Mouse (Mus musculus): ENCODE data around the gene Serpina11. TPM values are rescaled to one million over a fixed set of nuclear protein-coding genes. Genes with fewer than 3 reads are reported as not detected.

The Serpina11 gene
- polyA plus RNA-seq (2012): not detected in 2 replicates

DNA sequence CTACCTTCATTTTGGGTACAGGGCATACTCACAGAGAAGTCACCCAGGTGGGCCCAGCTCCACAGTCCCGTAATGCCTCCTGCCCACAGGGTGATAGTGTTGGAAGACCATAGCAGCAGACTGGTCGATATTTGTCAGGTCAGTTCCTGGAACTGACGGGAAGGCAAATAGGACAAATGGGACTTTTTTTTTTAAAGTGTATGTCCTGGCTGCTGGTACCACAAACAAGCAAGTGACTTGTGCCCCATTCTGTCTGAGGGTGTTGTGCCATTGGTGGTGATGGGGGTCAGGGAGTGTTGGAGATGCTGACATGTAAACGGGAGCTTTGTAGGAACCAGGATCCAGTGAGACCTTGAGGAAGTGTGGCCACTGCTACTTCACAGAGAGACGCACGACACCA is at the start of gene Serpina11:
TSS of gene Serpina11 (minus strand) at position 101 of the 400 bp plus-strand sequence.
- no peaks in the 10 kb centered on the region for H3K36me3 ChIP-seq (ENCODE audit: control insufficient read depth)
- no peak within 1 kb of the TSS for H3K4me3 ChIP-seq (replicated peaks)
- no peaks in the 10 kb centered on the region for H3K4me1 ChIP-seq (ENCODE audit: control insufficient read depth)
- no peaks in the 10 kb centered on the region for H3K27me3 ChIP-seq (ENCODE audit: control insufficient read depth)
- H3K9me3 ChIP-seq (ENCODE audit: control insufficient read depth, low read length): peaks cover 2% of the 10 kb centered on the region
- TF ChIP-seq GATA1 (IDR thresholded peaks at IDR 0.05; ENCODE audit: low read length) (no peak), TAL1 (IDR thresholded peaks at IDR 0.05; ENCODE audit: low read length) (no peak)

DNA sequence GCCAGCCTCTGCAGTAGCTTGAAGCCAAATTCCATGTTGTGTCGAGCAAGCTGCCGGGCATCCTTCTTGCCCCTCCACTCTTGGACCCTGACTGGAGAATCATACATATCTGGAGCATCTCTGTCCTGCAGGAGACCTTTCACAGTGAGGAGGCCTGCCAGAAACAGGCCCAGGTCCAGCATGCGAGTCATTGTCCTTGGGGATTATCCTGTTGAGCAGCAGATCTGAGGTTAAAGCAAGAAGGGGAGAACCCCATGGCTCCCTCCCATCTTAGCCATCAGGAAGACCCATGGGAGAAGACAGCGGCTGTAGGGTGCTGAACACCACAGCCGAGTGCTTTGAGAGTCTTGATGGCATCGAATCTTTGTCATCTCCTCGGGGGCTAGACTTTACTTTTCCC is 48.4 kb upstream of the Serpina11 start:
- Histone ChIP-seq H3K27me3 (ENCODE audit: control insufficient read depth) (no peaks in the 10 kb centered on the region), H3K4me1 (ENCODE audit: control insufficient read depth) (no peaks in the 10 kb centered on the region), H3K36me3 (ENCODE audit: control insufficient read depth) (no peaks in the 10 kb centered on the region), H3K9me3 (ENCODE audit: control insufficient read depth, low read length) (peaks cover 29% of the 10 kb centered on the region), H3K4me3 (replicated peaks) (no peak overlapping the region)
- TF ChIP-seq TAL1 (IDR thresholded peaks at IDR 0.05; ENCODE audit: low read length) (no peak), GATA1 (IDR thresholded peaks at IDR 0.05; ENCODE audit: low read length) (no peak)

DNA sequence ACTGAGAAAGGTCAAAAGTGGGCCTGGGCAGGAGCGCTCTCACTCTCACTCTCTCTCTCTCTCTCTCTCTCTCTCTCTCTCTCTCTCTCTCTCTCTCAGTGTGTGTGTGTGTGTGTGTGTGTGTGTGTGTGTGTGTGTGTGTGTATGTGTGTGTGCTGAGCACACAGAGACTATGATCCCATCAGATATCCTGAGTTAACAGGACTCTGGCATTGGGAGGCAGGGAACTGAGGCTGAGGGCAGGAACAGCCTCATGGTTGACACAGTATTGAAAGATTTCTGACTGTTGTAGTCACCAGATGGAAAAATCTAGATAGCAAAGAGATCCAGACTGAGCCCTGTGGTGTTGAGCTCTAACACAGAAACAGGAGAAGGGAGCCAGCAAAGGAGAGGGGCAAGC is 44.0 kb upstream of the Serpina11 start:
- Histone ChIP-seq H3K27me3 (ENCODE audit: control insufficient read depth) (no peaks in the 10 kb centered on the region), H3K9me3 (ENCODE audit: control insufficient read depth, low read length) (peaks cover 35% of the 10 kb centered on the region), H3K36me3 (ENCODE audit: control insufficient read depth) (no peaks in the 10 kb centered on the region), H3K4me1 (ENCODE audit: control insufficient read depth) (no peaks in the 10 kb centered on the region), H3K4me3 (replicated peaks) (no peak overlapping the region)
- TF ChIP-seq GATA1 (IDR thresholded peaks at IDR 0.05; ENCODE audit: low read length) (no peak), TAL1 (IDR thresholded peaks at IDR 0.05; ENCODE audit: low read length) (no peak)

DNA sequence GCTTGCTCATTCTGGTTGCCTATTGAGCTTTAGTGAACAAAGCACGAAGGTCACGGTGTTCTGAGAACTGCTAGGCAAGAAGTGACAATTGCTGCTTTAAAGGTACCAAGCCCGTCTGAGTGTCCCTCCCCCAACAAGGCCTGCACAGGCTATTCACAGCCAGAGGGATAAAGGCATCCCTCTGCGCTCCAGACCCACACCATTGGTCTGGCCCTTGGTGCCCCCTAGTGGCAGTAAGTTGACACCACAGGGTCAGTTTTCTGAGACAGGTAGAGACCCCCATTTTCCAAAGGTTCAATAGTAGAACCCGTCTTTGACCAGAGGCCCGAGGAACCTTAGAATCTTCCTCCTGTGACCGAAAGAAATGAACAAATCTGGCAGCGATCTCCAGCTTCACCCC is 40.2 kb upstream of the Serpina11 start:
- H3K4me3 ChIP-seq (replicated peaks): no peak overlapping the region
- TF ChIP-seq TAL1 (IDR thresholded peaks at IDR 0.05; ENCODE audit: low read length): no peak
- no peak for TF ChIP-seq GATA1 (IDR thresholded peaks at IDR 0.05; ENCODE audit: low read length)
- H3K36me3 ChIP-seq (ENCODE audit: control insufficient read depth): no peaks in the 10 kb centered on the region
- H3K4me1 ChIP-seq (ENCODE audit: control insufficient read depth): no peaks in the 10 kb centered on the region
- no peaks in the 10 kb centered on the region for H3K27me3 ChIP-seq (ENCODE audit: control insufficient read depth)
- peaks cover 17% of the 10 kb centered on the region for H3K9me3 ChIP-seq (ENCODE audit: control insufficient read depth, low read length)

DNA sequence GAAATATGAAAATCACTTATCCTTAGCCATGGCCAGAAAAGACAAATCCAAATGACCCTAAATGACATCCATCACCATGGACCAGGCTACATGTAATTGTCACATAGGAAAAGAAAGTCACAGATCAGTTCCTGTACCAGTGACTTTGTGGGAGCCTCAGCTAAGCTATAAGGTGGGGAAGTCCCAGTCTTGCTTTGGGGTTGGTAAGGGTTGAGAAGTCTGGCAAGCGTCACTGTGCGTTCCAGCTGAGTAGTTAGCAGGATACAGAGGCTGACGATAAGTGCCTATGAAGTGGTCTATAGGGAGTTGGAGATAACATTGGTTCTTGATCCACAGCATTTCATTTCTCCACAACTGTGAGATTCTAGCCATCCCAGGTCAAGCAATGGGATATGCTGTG is 25.5 kb upstream of the Serpina11 start:
- H3K9me3 ChIP-seq (ENCODE audit: control insufficient read depth, low read length): peaks cover 24% of the 10 kb centered on the region
- H3K4me1 ChIP-seq (ENCODE audit: control insufficient read depth): no peaks in the 10 kb centered on the region
- no peaks in the 10 kb centered on the region for H3K27me3 ChIP-seq (ENCODE audit: control insufficient read depth)
- TF ChIP-seq GATA1 (IDR thresholded peaks at IDR 0.05; ENCODE audit: low read length) (no peak), TAL1 (IDR thresholded peaks at IDR 0.05; ENCODE audit: low read length) (no peak)
- H3K4me3 ChIP-seq (replicated peaks): no peak overlapping the region
- no peaks in the 10 kb centered on the region for H3K36me3 ChIP-seq (ENCODE audit: control insufficient read depth)

DNA sequence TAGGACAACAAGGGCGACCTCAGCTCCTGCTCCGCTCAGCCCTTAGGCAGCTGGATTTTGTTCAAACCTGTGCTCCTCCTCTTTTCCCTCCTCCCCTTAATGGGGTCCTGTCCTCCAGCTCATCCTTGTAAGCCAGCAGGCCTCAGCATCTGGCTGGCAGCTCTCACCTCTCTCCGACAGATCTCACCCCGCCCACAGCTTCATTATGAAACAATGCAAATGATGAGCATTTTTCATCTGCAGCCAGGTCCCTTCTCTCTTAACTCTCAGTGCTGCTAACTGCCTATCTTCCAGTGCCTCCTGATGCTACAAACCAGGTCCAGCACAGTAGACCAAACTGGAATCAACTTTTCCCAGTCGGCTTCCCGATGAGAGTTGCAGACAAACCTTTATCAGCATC is 23.9 kb upstream of the Serpina11 start, which contains the start of gene Serpina9:
TSS of gene Serpina9 (minus strand) at position 136 of the 400 bp plus-strand sequence.
- Histone ChIP-seq H3K36me3 (ENCODE audit: control insufficient read depth) (no peaks in the 10 kb centered on the region), H3K9me3 (ENCODE audit: control insufficient read depth, low read length) (peaks cover 32% of the 10 kb centered on the region), H3K4me3 (replicated peaks) (no peak within 1 kb of the TSS), H3K27me3 (ENCODE audit: control insufficient read depth) (no peaks in the 10 kb centered on the region), H3K4me1 (ENCODE audit: control insufficient read depth) (no peaks in the 10 kb centered on the region)
- TF ChIP-seq GATA1 (IDR thresholded peaks at IDR 0.05; ENCODE audit: low read length) (no peak), TAL1 (IDR thresholded peaks at IDR 0.05; ENCODE audit: low read length) (no peak)

DNA sequence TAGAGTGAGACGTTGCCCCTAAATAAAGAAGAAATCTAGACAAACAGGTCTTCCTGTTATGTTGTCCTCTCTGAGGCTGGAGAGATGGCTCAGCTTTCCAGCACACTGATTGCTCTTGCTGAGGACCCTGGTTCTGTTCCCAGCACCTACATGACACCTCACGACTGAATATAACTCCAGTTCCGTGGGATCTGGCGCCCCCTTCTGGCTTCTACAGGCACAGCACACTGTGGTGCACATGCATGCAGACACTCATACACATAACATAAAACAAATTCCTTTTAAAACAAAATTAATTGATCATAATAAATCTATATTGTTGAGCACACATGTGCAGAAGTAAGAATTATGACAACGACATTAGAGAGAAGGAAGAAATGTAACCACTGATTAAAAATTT is 14.9 kb upstream of the Serpina11 start:
- Histone ChIP-seq H3K27me3 (ENCODE audit: control insufficient read depth) (no peaks in the 10 kb centered on the region), H3K9me3 (ENCODE audit: control insufficient read depth, low read length) (peaks cover 40% of the 10 kb centered on the region), H3K36me3 (ENCODE audit: control insufficient read depth) (no peaks in the 10 kb centered on the region), H3K4me3 (replicated peaks) (no peak overlapping the region), H3K4me1 (ENCODE audit: control insufficient read depth) (no peaks in the 10 kb centered on the region)
- TF ChIP-seq GATA1 (IDR thresholded peaks at IDR 0.05; ENCODE audit: low read length) (no peak), TAL1 (IDR thresholded peaks at IDR 0.05; ENCODE audit: low read length) (no peak)

DNA sequence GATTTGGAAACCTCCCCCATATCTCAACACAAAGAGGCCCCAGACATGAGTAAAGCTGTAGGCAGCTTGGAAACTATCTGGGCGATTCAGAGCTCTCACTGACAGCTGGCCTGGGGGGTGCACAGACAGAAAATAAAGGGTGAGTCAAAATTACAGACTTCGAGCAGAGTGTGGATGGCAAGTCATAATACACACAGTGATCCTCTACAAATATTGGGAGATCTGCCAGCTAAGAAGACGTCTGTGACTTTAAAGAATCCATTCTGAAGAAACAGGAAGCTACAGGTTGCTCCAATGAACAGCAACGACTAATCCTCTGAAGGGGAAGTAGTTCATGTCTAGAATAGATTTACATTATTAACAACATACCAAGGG is 13.5 kb upstream of the Serpina11 start:
- H3K27me3 ChIP-seq (ENCODE audit: control insufficient read depth): no peaks in the 10 kb centered on the region
- H3K4me3 ChIP-seq (replicated peaks): no peak overlapping the region
- peaks cover 30% of the 10 kb centered on the region for H3K9me3 ChIP-seq (ENCODE audit: control insufficient read depth, low read length)
- no peaks in the 10 kb centered on the region for H3K36me3 ChIP-seq (ENCODE audit: control insufficient read depth)
- TF ChIP-seq TAL1 (IDR thresholded peaks at IDR 0.05; ENCODE audit: low read length) (no peak), GATA1 (IDR thresholded peaks at IDR 0.05; ENCODE audit: low read length) (no peak)
- H3K4me1 ChIP-seq (ENCODE audit: control insufficient read depth): no peaks in the 10 kb centered on the region

DNA sequence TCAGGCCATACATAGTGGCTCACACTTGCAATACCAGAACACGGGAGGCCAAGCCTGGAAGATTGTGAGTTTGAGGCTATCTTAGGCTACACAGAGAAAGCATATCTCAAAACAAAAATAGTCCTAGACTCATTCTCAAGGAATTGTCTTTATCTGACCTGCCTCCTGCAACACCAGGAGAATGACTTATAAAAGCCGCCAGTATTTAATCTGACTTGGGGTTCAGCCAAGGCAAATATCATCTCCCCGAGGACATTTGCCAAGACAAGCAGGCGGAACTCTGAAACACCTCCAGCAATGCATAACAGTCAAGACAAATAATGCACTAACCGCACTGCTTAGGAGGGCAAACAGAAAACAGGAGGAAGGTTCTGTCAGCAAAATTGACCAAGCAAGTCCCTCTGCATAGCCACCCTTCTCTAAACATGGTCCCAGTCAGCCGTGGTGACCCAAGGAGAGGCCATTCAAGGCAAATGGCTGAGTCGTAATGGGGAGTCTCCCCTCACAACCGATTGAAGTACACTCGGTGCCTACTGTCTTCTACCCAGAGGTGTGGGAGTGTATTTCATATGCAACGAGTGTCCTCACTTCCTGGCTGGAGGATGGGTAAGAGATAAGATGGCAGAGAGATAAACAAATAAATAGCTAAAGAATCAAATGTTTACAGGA is 12.9 kb upstream of the Serpina11 start:
- Histone ChIP-seq H3K27me3 (ENCODE audit: control insufficient read depth) (no peaks in the 10 kb centered on the region), H3K4me1 (ENCODE audit: control insufficient read depth) (no peaks in the 10 kb centered on the region), H3K36me3 (ENCODE audit: control insufficient read depth) (no peaks in the 10 kb centered on the region), H3K9me3 (ENCODE audit: control insufficient read depth, low read length) (peaks cover 30% of the 10 kb centered on the region), H3K4me3 (replicated peaks) (no peak overlapping the region)
- TF ChIP-seq GATA1 (IDR thresholded peaks at IDR 0.05; ENCODE audit: low read length): no peak
- TF ChIP-seq TAL1 (IDR thresholded peaks at IDR 0.05; ENCODE audit: low read length): no peak

DNA sequence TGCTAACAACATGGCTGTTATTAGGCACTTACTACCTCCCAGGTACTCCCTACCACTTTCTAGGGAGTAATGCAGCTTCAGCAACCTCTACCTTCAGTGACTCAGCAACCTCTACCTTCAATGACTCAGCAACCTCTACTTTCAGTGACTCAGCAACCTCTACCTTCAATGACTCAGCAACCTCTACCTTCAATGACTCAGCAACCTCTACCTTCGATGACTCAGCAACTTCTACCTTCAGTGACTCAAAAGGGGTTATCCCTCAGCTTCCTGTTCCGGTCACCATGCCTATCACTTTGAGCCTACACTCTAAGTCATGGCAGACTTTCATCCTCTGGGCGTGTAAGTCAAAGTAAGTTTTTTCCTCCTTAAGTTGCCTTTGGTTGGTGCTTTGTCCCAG is 10.8 kb upstream of the Serpina11 start:
- Histone ChIP-seq H3K4me3 (replicated peaks) (no peak overlapping the region), H3K4me1 (ENCODE audit: control insufficient read depth) (no peaks in the 10 kb centered on the region), H3K27me3 (ENCODE audit: control insufficient read depth) (no peaks in the 10 kb centered on the region), H3K9me3 (ENCODE audit: control insufficient read depth, low read length) (peaks cover 30% of the 10 kb centered on the region), H3K36me3 (ENCODE audit: control insufficient read depth) (no peaks in the 10 kb centered on the region)
- no peak for TF ChIP-seq TAL1 (IDR thresholded peaks at IDR 0.05; ENCODE audit: low read length)
- no peak for TF ChIP-seq GATA1 (IDR thresholded peaks at IDR 0.05; ENCODE audit: low read length)
